Mouse (Mus musculus): ENCODE results near the gene Ncdn.

Gene Ncdn

DNA sequence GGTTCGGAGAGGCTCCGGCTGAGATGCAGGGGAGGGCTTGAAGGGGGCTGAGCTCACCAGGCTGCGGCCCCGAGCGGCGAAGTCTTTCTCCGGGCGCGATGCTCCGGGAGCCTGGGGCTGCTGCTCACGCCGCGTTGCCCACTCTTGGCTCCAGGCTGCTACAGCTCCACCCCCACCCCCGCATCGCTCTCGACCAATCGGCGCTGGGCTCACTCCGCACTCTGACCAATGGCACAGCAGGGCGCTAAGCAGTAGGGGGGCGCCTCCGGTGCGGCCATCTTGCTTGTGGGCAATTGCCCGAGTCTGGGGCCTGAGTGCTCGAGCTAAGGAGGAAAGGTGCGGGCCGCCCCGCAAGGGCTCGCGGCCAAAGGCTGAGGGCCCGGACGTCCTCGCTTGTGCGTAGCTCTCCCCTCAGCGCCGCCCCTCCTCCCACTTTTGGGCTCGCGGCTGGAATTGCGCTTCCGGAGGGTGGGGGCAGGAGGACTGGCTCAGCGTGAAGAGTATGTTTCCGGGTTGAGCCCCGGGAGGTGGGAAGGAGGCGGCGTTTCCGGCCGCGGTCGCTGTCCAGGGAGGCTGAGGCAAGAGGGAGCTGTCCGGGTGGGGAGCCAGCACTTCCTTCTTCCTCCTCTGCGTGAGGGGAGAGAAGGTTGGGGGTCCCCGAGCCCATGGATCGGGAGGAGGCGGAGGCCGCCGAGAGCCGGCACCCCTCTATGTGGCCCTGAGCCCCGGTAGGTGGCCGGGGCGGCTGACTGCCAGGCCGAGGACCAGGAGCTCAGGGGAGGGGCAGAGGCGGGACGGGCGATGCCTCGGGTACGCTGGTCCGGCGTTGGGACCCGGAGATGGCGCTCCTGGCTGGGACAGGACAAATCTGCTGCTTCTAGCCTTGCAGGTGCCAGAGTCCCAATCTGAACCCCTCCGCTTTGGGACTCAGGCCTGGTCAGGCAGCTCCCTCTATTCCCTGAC is at the start of gene Ncdn, which contains the start of gene AU040320:
Gene Ncdn, minus strand, starts transcription at position 171 of the 963 bp plus-strand sequence.
Gene AU040320, plus strand, starts transcription at position 277 of the 963 bp plus-strand sequence.
- DNase-seq (ENCODE audit: low spot score): peak; percentile 98

DNA sequence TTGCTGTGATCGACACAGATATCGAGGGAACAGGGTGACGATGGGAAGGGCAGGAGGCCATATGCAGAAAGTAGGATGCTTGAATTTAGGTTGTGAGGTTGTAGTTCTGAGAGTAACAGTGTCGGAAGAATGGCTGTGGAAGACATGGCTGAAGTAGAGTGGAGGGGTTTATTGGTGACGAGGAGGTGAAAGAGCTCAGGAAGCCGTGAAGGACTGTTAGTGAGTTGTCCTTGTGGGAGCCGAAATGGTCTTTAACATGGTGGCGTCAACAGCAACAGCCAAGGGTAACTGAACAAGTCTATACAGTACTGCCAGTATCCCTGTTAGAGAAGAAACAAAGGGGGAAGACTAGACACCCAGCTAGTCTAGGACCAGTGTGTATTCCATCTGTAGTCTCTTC is 48.9 kb upstream of the Ncdn start:
- no peak for DNase-seq (ENCODE audit: low spot score)

DNA sequence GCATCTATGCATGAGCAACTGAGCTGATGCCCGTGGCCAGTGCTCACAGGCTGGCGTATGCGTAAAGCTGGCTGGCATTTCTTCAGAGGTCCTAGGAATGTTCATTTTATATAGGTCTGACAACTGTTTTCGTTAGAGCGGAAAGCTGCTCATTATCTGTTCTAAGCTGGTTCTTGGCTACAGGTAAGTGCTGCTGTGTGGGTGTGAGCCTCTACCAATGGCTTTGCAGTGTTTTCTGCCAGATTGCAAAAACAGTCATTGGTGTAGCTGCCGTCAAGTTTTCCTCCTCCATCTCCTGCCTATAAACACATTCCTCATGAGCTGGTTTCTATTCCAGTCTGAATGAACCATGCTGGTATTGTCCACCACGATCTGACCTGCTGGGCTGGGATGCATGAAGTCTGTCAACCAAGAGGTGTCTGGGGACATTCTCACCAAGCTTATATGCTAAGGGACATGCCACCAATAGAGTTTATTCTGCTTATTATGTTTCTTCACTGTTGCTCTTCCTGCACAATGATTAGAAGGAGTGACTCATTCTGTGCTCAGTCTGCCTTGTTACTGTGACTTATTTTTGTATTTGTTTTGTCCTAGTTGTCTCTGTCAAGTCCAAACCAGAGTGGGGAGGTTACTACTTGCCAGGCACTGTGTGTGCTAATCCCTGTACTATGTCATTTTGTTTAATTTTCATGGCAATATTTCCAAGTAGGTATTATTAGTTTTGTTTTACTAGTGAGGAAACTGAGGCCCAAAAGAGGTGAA is 39.3 kb upstream of the Ncdn start:
- no peak for DNase-seq (ENCODE audit: low spot score)

DNA sequence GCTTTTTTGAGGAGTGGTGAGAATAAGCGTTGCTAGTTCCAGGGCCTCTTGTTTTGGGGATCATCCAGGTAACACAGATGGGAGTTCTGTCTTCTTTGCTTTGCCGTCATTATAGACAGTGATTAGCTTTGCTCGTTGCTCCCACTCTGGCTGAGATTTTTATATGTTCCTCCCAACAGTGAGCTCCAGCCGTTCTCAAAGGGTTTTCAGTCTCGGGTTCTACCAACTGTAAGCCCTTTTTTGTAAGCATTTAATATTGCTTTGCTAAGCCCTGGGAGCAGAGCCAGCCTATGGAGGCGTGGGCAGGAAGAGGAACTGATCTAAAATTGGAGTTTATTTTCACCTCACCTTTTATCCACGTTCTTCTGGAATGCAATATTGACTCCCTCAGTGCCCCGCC is 29.8 kb upstream of the Ncdn start:
- no peak for DNase-seq (ENCODE audit: low spot score)

DNA sequence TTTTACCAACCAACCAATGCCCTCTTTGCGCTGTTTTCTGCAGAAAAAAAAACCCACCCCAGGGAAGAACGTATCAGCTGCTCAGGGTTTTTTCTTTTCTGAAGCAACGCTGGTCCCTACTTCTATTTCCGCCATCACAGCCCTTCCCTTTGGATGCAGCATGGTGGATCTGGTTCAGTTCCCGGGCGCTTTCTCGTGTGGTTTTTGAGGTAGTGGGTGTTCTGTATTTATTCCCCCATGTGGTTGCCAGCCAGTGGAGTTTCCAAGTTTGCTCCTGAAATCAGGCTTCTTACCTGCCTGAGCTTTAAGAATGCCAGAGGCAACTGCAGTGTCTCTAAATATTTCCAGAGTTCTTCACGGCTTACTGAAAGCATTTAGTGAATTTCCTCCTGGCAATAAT is 29.3 kb upstream of the Ncdn start:
- no peak for DNase-seq (ENCODE audit: low spot score)

DNA sequence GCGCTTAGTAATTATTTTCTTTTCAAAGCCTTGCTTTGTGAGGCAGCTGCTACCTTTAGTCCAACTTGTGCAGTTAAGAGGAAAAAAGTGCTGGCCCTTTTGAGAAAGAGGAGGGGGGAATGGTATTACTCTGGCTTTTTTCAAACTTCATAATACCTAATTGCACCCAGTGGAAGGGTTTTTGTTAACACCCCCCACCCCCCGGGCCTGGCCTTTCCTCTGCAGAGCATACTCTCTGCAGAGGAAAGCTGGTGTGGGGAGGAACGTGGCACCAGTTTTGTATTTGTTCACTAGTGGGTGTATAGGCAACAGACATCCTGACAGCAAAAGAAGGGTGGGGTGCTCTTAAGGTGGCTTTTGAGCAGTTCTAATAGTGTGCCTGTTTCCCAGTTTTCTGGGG is 28.6 kb upstream of the Ncdn start:
- no peak for DNase-seq (ENCODE audit: low spot score)

DNA sequence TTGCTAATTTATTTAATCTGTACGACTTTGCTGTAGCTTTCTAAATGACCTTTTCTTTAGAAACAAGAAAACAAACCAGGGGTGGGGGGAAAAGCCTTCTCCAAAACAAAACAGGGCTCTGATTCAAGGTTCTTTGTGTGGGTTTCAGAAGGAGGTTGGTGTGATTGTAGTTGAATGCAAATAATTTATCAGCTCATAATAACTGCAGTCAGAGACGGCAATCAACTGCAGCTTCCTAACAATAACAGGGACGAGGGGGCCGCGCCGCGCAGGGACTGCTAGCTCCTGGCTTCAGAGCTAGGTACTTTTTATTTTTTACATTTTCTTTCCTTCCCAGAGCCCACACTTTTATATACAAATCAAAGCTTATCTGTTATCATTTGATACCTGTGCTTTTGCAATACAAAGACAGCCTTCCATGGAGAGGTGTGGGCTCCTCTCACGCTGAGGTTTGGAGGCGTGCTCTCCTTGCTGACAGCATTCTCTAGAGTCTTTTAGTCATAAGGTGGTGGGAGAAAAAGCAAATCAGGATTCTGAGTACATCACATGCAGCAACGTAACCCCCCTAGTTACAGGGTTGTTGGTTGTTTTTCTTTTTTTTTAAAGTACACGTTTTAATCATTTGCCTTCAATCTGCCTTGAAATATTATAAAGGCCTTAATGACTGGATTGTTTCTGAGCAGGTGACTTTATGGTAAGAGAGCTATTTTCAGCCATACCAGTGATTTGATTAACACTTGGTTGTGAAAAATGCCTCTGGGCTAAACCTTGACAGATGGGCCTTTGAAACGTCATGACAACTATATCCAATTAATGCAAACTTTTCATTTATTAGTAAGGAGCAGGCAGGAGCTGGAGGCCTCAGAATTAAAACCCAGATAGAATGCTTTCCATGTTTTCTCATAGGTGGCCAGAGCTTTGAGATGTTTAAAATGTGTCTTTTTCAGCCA is 26.9 kb upstream of the Ncdn start:
- no peak for DNase-seq (ENCODE audit: low spot score)

DNA sequence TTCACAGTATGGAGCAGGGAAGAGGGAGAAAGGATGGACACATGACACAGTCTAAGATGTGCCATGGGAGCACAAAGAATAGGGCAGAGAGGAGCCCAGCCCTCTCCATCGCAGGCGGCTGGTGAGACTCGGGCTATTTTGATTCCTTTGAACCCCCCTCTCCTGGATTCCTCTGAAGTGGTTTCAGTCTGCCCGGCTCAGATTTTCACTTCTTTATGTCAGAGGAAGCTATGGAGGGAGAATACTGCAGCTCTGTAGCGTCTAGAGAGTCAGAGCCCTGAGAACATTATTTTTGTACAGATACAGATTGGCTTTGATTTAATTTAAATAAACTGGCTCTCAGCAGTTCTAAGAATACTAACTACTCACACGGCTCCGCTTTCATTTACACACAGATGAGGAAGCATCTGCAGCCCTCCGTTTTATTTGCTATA is 25.9 kb upstream of the Ncdn start:
- DNase-seq (ENCODE audit: low spot score): no peak

DNA sequence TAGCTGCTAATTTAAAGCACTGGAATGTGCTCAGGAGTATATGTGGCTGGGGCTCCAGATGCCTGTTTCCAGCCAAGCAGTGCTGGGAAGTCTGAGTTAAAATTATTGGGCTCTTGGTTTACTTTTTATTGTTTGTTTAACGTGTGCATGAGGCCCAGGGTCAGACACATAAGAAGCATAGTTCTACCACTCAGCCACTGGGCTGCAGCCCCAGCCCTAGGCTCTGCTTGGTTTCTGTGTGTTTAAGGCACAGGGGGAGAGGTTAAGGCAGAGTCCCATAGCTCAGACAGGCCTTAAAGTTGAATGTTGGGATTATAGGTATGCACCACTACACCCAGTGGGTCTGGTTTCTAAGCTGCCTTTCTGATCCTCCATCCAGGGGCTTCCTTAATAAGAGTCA is 21.9 kb upstream of the Ncdn start:
- no peak for DNase-seq (ENCODE audit: low spot score)

DNA sequence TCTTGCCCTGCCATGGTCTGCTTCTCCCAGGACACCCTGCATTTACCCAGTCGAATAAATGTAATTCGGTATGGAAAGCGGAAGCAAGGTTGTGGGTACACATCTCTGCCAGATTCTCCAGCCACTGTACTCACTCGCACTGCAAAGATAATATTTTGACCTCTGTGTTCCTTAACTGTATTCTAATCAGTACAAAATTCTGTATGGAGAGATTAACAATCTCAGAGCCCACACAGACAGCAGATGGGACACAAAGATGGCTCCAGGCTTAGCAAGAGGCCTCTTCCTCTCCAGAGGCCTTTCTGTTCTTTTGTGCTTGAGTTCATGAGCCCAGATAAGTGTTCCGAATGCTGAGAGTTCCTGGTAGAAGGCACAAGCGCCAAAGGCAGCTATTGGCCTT is 20.6 kb upstream of the Ncdn start:
- no peak for DNase-seq (ENCODE audit: low spot score)

DNA sequence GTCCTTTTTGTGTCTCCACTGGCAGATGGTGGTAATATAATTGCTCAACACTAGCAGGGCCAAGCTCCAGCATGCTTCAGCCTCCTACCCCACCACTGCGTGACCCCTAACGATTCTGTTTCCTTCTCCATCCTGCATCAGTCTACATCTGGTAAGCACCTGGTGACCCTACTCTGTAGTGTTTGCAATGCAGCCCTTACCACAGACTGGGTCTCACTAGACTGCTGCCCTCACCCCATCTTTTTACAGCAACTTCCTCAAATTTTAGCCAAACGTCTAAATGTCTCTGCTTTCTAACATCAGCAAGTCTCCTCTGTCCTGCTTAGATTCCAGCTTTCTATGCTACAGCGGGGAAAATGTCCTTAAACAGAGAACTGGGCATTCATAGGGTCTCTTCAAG is 17.6 kb upstream of the Ncdn start:
- no peak for DNase-seq (ENCODE audit: low spot score)

DNA sequence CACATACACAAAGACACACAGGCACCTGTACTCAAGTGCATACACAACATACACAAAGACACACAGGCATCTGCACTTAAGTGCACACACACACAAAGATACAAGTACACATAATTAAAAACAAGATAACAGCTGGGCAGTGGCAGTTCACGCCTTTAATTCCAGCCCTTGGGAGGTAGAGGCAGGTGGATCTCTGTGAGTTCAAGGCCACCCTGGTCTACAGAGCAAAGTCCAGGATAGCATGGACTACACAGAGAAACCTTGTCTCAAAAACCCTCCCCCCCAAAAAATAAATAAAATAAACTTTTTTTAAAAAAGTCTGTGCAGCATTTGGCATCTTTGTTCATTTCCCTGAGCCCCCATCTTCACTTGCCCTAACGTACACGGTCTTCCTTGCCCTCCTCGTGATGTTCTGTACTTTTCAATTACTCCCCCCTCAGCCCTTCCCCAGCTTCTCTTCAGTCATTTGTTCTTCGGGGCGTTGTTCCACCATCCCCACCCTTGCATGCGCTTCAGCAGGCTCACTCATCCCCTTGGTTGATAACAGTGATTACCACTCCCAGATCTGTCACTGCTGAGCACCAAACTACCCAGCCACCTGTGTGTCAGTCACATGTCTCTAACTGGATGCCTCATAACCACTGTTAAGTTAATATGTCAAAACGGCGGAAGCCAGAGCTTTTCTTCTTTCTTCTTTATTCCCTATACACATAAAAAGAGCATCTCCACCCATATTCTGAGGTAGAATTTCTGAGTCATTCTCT is 16.7 kb upstream of the Ncdn start:
- DNase-seq (ENCODE audit: low spot score): no peak

DNA sequence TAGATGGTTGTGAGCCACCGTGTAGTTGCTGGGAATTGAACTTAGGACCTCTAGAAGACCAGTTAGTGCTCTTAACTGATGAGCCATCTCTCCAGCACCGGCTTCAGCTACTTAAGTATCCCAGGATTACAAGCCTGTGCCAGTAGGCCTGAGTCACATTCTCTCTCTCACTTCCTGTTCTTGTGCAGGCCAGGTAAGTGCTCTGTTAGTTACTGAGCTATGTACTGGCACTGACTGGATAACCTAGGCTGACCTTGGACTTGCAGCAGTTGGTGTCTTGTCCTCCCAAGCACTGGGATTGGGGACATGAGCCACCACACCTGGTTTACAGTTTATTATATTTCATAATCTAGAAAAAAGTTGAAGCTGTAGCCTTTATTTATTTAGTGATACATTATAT is 10.2 kb upstream of the Ncdn start:
- DNase-seq (ENCODE audit: low spot score): no peak

DNA sequence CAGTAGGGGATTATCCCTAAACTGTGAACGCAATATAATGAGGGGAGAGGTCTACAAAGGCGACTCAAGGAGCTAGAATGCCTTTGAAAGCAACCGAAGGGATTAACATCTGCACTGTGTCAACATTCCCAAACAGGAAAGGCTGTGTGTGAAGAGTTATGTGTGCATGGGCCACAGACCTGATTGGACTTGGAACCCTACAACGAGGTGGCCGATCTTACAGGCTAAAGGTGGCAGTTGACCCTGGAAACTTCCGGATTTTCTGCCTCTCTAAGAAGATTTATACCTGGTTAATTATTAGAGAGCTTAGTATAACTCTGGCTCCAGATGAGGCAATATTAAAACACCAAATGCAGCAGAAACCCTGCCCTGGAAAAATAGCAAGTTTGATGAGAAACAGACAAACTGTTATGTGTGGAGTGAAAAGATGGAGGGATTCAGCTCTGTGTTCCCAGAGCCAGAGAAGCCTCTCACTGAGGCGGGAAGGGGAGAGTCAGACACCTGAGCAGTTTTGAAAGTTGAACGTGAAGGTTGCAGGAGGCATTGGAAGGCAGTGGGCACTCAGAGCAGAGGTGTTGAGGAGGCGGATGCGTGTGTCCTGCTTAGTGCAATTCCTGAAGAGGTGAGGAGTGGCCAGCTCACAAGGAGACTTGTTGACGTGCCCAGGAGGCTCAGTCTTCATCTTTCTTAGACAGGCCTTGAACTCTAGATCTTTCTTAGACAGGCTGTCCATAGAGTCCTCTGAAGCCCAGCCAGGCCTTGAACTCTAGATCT is 9.5 kb upstream of the Ncdn start:
- no peak for DNase-seq (ENCODE audit: low spot score)

DNA sequence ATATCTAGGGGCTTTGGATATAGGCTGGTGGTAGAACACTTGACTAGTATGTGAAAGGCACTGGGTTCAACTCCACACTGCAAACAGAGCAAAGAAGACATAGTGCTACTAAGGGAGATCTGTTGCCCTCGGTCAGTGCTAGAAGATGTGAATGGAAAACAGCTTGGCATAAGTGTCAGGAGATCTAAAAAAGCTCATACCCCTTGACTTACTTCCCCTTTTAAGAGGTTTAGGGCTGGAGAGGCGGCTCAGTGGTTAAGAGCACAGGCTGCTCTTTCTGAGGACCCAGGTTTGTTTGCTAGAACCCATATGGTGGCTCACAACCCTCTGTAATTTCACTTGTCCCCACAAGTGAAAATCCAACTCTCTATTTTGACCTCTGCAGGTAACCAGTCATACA is 6.2 kb upstream of the Ncdn start:
- DNase-seq (ENCODE audit: low spot score): no peak

DNA sequence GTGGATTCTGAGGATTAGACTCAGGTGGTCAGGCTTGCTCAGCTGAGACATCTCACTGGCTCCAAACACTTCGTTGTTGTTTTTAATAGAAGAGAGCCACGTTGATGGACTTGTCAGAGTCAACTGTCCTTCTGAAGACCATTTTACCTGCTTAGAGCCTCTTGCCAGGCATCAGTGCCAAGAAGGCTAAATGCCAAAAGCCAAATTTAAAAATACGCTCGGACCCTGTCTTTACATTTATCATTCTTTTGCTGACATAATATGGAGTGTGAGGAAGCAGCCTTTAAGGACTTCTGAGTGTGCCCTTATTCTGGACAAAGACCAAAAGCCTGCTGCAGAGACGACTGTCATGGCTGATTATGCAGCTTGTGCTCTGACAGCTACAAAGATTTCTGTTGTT is 5.1 kb upstream of the Ncdn start:
- DNase-seq (ENCODE audit: low spot score): no peak

DNA sequence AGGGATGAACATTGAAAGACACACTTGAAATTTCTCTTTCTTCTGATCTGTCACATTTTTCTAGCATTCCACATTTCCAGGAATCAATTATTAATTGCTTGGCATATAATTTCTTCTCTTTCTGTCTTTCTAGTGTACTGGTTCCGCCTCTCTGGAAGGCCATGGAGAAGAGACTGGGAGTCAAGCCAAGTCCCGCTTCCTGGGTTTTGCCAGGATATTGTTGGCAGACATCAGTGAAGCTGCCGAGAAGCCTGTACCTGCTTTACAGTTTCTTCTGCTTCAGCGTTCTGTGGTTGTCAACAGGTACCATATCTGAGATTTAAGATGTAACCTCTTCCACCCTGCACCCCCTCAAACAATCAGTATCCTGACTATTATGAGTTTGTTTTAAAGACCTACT is 3.5 kb upstream of the Ncdn start:
- no peak for DNase-seq (ENCODE audit: low spot score)

DNA sequence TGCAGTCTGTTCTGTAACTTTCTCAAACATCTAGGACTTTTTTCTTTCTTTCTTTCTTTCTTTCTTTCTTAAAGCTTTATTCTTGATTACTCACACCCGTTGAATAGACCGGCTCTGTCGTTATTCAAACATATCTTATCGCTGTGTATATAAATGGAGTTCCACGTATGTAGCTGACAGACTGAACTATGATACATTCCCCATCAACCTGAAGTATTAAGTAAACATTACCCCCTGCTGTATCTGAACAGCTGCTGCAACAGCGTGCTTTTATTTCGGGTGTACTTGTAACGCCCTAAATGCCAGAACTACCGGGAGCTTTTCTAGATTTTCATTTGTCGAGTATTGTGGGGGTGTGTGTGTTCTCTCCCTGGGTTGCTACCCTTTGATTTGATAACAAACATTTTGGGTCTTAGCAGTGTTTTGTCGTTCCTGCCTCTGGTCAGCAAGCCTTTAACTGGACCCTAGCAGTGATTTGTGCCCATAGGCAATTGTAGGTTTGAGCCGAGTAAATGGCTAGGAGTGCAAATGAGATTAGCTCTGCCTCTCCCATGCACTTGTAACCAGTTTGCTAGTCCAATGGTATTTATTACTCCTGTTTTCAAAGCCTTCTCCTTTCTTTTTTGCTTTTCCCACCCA is 1.6 kb upstream of the Ncdn start:
- no peak for DNase-seq (ENCODE audit: low spot score)

DNA sequence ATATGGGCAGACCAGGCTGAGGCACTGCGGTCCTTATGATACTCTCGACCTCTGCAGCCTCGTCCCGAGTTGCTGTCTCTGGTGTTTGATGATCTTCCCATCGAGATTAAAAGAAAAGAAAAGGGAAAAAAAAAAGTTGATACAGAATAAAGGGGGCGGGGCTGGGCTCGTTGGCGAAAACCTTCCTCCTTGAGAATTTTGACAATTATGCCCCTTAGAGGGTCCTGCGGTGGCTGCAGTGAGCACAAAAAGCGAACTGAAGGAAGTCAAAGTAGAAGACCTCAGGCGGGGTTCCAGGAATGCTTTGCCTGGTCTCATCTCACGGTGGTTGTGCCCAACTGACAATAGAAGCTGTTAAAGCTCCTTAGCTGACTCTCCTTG is 983 bp upstream of the Ncdn start:
- DNase-seq (ENCODE audit: low spot score): no peak

DNA sequence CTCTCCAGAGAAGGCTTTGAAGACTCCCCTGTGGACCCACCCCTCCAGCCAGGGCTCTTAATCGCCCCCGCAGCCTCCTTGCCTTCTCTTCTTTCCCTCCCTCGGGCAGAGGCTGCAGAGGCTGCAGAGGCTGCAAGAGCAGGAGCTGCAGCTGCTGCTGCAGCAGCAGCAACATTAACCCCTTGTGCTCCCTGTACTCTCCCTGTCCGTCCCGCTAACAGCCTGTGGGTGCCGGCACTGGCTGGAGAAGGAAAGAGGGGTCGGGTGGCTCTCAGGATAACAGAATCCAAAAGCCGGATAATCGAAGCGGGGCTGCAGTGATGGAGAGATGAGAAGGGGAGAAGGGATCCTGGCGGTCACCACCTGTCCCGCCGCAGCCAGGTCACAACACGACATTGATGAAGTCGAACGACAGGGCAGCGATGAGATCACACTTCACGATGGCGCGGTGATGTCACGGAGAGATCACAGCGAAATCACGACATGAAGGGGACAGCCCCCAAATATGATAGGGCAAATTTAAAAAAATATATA is 563 bp downstream of the Ncdn start:
- DNase-seq (ENCODE audit: low spot score): no peak
